Mouse (Mus musculus) embryonic facial prominence, embryonic 10.5 days (tissue): ENCODE data around the gene Gtf3c4. TPM values are rescaled to one million over a fixed set of nuclear protein-coding genes. Genes with fewer than 3 reads are reported as not detected.
A peak's percentile ranks its signal among the peaks of the same experiment; 100 is the strongest.

Source experiments
- DNase-seq: peaks from one replicate; pipeline ENCODE4 v3.0.0-alpha.2; 2017; ENCODE audit warnings: low spot score
- H3K27ac ChIP-seq: fragments of 300-500 bp; sonication (generic); replicated peaks from 2 replicates; pipeline ENCODE4 v1.5.1; 2016; ENCODE audit warnings: mild to moderate bottlenecking
- H3K27me3 ChIP-seq: fragments of 300-500 bp; sonication (generic); replicated peaks from 2 replicates; pipeline ENCODE4 v1.6.1; 2016; ENCODE audit warnings: low read depth, mild to moderate bottlenecking; ENCODE audit not compliant: poor library complexity, severe bottlenecking
- H3K36me3 ChIP-seq: fragments of 300-500 bp; sonication (generic); replicated peaks from 2 replicates; pipeline ENCODE4 v1.6.1; 2016; ENCODE audit warnings: mild to moderate bottlenecking, moderate library complexity
- H3K4me1 ChIP-seq: fragments of 300-500 bp; sonication (generic); 2 replicates; pipeline ENCODE4 v1.6.1; 2016
- H3K4me3 ChIP-seq: fragments of 300-500 bp; sonication (generic); 2 replicates; pipeline ENCODE4 v1.5.1; 2016; ENCODE audit warnings: mild to moderate bottlenecking, moderate library complexity
- H3K9me3 ChIP-seq: fragments of 300-500 bp; sonication (generic); 2 replicates; pipeline ENCODE4 v1.6.1; 2016; ENCODE audit warnings: mild to moderate bottlenecking
- WGBS: fragments of 180-500 bp; shearing (Covaris S2); methylation state at CpG from one replicate; pipeline ENCODE4 v1.1.7; 2016; 5-methylcytosine and 5-hydroxymethylcytosine counted together
- polyA plus RNA-seq: library from polyadenylated mRNA; unstranded; fragments of >200 nt; fragmentation: Nextera tagmentation; extraction: Ambion mirVana; gene quantifications from 2 replicates; pipeline ENCODE4 v1.2.1, GENCODE M21; 2016

Gene Gtf3c4
- polyA plus RNA-seq, 1 experiment from 2014 or later = 24.1 TPM

GRCm38 (mm10) chr2:28796298-28796697, 43.9 kb downstream of the Gtf3c4 start:
- WGBS = 80% methylated on average over 8 of the region's 8 CpGs
- H3K36me3 ChIP-seq = no peaks in the 10 kb centered on the region
- no peaks in the 10 kb centered on the region for H3K9me3 ChIP-seq
- no peak for DNase-seq
- peaks cover 17% of the 10 kb centered on the region for H3K27me3 ChIP-seq
- peaks cover 45% of the 10 kb centered on the region for H3K4me1 ChIP-seq
- H3K4me3 ChIP-seq = no peak overlapping the region
- no peak overlapping the region for H3K27ac ChIP-seq

- H3K27me3 ChIP-seq = peaks cover 6% of the 10 kb centered on the region; the same call in 1 of the 2 replicates
- H3K4me3 ChIP-seq = no peak overlapping the region
- DNase-seq = no peak
- H3K4me1 ChIP-seq = peaks cover 40% of the 10 kb centered on the region
- WGBS = 79% methylated on average over 5 of the region's 5 CpGs
- no peaks in the 10 kb centered on the region for H3K36me3 ChIP-seq
- H3K9me3 ChIP-seq = no peaks in the 10 kb centered on the region
- no peak overlapping the region for H3K27ac ChIP-seq
Measured at GRCm38 (mm10) chr2:28794623-28795022, 45.5 kb downstream of the Gtf3c4 start.

- Histone ChIP-seq H3K4me1 (peaks cover 30% of the 10 kb centered on the region), H3K27ac (peak overlapping the region; percentile 77), H3K4me3 (peak overlapping the region; percentile 39), H3K27me3 (peaks cover 6% of the 10 kb centered on the region; the same call in 1 of the 2 replicates), H3K9me3 (no peaks in the 10 kb centered on the region), H3K36me3 (no peaks in the 10 kb centered on the region)
- peak; percentile 83 for DNase-seq
- WGBS = 23% methylated on average over 6 of the region's 6 CpGs
Measured at GRCm38 (mm10) chr2:28792931-28793610, 47.1 kb downstream of the Gtf3c4 start.

- DNase-seq = no peak
- Histone ChIP-seq H3K4me1 (peaks cover 9% of the 10 kb centered on the region), H3K27ac (no peak overlapping the region), H3K36me3 (no peaks in the 10 kb centered on the region), H3K27me3 (0 out of 2 replicates have a peak, but pooled peaks cover 4% of the 10 kb centered on the region), H3K4me3 (no peak overlapping the region), H3K9me3 (no peaks in the 10 kb centered on the region)
- WGBS = 79% methylated on average over 6 of the region's 6 CpGs
Measured at GRCm38 (mm10) chr2:28787067-28787619, 53.0 kb downstream of the Gtf3c4 start.

- WGBS = 79% methylated on average over 16 of the region's 16 CpGs
- H3K27me3 ChIP-seq = 0 out of 2 replicates have a peak, but pooled peaks cover 4% of the 10 kb centered on the region
- peaks cover 5% of the 10 kb centered on the region for H3K4me1 ChIP-seq
Measured at GRCm38 (mm10) chr2:28786355-28787066, 53.6 kb downstream of the Gtf3c4 start.

GRCm38 (mm10) chr2:28781310-28781709, 58.9 kb downstream of the Gtf3c4 start:
- H3K36me3 ChIP-seq = no peaks in the 10 kb centered on the region
- no peak overlapping the region for H3K27ac ChIP-seq
- no peak for DNase-seq
- H3K4me3 ChIP-seq = no peak overlapping the region
- H3K9me3 ChIP-seq = no peaks in the 10 kb centered on the region
- peaks cover 29% of the 10 kb centered on the region for H3K27me3 ChIP-seq
- WGBS = 92% methylated on average over 4 of the region's 4 CpGs
- peaks cover 33% of the 10 kb centered on the region for H3K4me1 ChIP-seq

More at GRCm38 (mm10) chr2:28786355-28787066, 53.6 kb downstream of the Gtf3c4 start:
- H3K27ac ChIP-seq = no peak overlapping the region
- no peaks in the 10 kb centered on the region for H3K9me3 ChIP-seq
- no peaks in the 10 kb centered on the region for H3K36me3 ChIP-seq
- no peak overlapping the region for H3K4me3 ChIP-seq
- no peak for DNase-seq

- no peaks in the 10 kb centered on the region for H3K36me3 ChIP-seq
- H3K27me3 ChIP-seq = peaks cover 26% of the 10 kb centered on the region
- no peak for DNase-seq
- no peak overlapping the region for H3K27ac ChIP-seq
- no peaks in the 10 kb centered on the region for H3K9me3 ChIP-seq
- no peak overlapping the region for H3K4me3 ChIP-seq
- 60% methylated on average over 16 of the region's 16 CpGs for WGBS
- H3K4me1 ChIP-seq = peaks cover 41% of the 10 kb centered on the region
Measured at GRCm38 (mm10) chr2:28780001-28780782, 60.0 kb downstream of the Gtf3c4 start.

- WGBS = 51% methylated on average over 2 of the region's 2 CpGs
- Histone ChIP-seq H3K27me3 (peaks cover 26% of the 10 kb centered on the region), H3K4me3 (no peak overlapping the region), H3K4me1 (peaks cover 40% of the 10 kb centered on the region), H3K27ac (no peak overlapping the region), H3K9me3 (no peaks in the 10 kb centered on the region), H3K36me3 (no peaks in the 10 kb centered on the region)
- DNase-seq = no peak
Measured at GRCm38 (mm10) chr2:28776728-28777127, 63.4 kb downstream of the Gtf3c4 start.

- Histone ChIP-seq H3K27ac (no peak overlapping the region), H3K27me3 (peaks cover 12% of the 10 kb centered on the region)
- 72% methylated on average over 8 of the region's 8 CpGs for WGBS
Measured at GRCm38 (mm10) chr2:28774073-28774472, 66.1 kb downstream of the Gtf3c4 start.

More at GRCm38 (mm10) chr2:28774073-28774472, 66.1 kb downstream of the Gtf3c4 start:
- Histone ChIP-seq H3K9me3 (no peaks in the 10 kb centered on the region), H3K36me3 (no peaks in the 10 kb centered on the region), H3K4me3 (no peak overlapping the region), H3K4me1 (peaks cover 38% of the 10 kb centered on the region)
- DNase-seq = no peak

Other genes starting within 250 kb of the Gtf3c4 start
- gene Gfi1b, start 218.4 kb downstream of the Gtf3c4 start, polyA plus RNA-seq = 2.7 and 3.9 TPM in 2 replicates
- 21.4 and 23.5 TPM in 2 replicates for gene Tsc1, start 199.1 kb downstream of the Gtf3c4 start, polyA plus RNA-seq
- 2.6 and 3.2 TPM in 2 replicates for gene Spaca9, start 140.6 kb downstream of the Gtf3c4 start, polyA plus RNA-seq
- 0.70 and 1.1 TPM in 2 replicates for gene Ak8, start 140.2 kb downstream of the Gtf3c4 start, polyA plus RNA-seq
- gene Ddx31, start within 50 bp of the Gtf3c4 start, polyA plus RNA-seq = 21.8 and 23.6 TPM in 2 replicates
- 1.2 and 1.4 TPM in 2 replicates for gene Barhl1, start 76.3 kb upstream of the Gtf3c4 start, polyA plus RNA-seq
- gene Cfap77, start 214.7 kb upstream of the Gtf3c4 start, polyA plus RNA-seq = 0.75 and 1.2 TPM in 2 replicates
- 10.4 and 13.9 TPM in 2 replicates for gene Ttf1, start 219.9 kb upstream of the Gtf3c4 start, polyA plus RNA-seq